Mouse (Mus musculus): ENCODE data around the gene Rhox11. TPM values are rescaled to one million over a fixed set of nuclear protein-coding genes. Genes with fewer than 3 reads are reported as not detected.
"Not testable (repeated sequence)": the region's sequence is repeated elsewhere in the genome, so short reads cannot be mapped to it uniquely, and the experiment has no call there.

Rhox11 gene
- polyA plus RNA-seq, 1 experiment, result not detected

- TF ChIP-seq CTCF (IDR thresholded peaks at IDR 0.05; ENCODE audit: low read depth, low read length) (no peak), POLR2A (IDR thresholded peaks at IDR 0.05; ENCODE audit: insufficient read depth, low read length) (no peak), EP300 (IDR thresholded peaks at IDR 0.05; ENCODE audit: insufficient read depth, low read depth, low read length) (no peak)
- H3K27me3 ChIP-seq (ENCODE audit: control insufficient read depth, insufficient read depth, low read length, poor library complexity, severe bottlenecking), result no peaks in the 10 kb centered on the region
Observed at GRCm38 (mm10) chrX:38061544-38061943, 23.4 kb downstream of the Rhox11 start.

GRCm38 (mm10) chrX:38043014-38043413 is 41.9 kb downstream of the Rhox11 start, which contains the start of gene Btg1-ps2:
Gene Btg1-ps2 (minus strand): TSS chrX:38043114.
- not testable (repeated sequence) for H3K4me1 ChIP-seq (ENCODE audit: control insufficient read depth, insufficient read depth, low read length); H3K9ac ChIP-seq (ENCODE audit: low read depth, poor library complexity, severe bottlenecking); H3K4me3 ChIP-seq (ENCODE audit: low read depth, low read length); H3K36me3 ChIP-seq (ENCODE audit: control insufficient read depth, insufficient read depth, low read length, poor library complexity, severe bottlenecking); H3K27me3 ChIP-seq (ENCODE audit: control insufficient read depth, insufficient read depth, low read length, poor library complexity, severe bottlenecking); H3K27ac ChIP-seq (ENCODE audit: insufficient read depth, low read length); H3K9me3 ChIP-seq (replicated peaks; ENCODE audit: control insufficient read depth, insufficient read depth, low read length, poor library complexity, severe bottlenecking)

More at GRCm38 (mm10) chrX:38061544-38061943, 23.4 kb downstream of the Rhox11 start:
- Histone ChIP-seq H3K9me3 (replicated peaks; ENCODE audit: control insufficient read depth, insufficient read depth, low read length, poor library complexity, severe bottlenecking) (no peaks in the 10 kb centered on the region), H3K36me3 (ENCODE audit: control insufficient read depth, insufficient read depth, low read length, poor library complexity, severe bottlenecking) (no peaks in the 10 kb centered on the region), H3K9ac (ENCODE audit: low read depth, poor library complexity, severe bottlenecking) (no peak overlapping the region), H3K4me3 (ENCODE audit: low read depth, low read length) (no peak overlapping the region), H3K4me1 (ENCODE audit: control insufficient read depth, insufficient read depth, low read length) (no peaks in the 10 kb centered on the region), H3K27ac (ENCODE audit: insufficient read depth, low read length) (no peak overlapping the region)

- Histone ChIP-seq H3K4me1 (ENCODE audit: control insufficient read depth, insufficient read depth, low read length) (no peaks in the 10 kb centered on the region), H3K9ac (ENCODE audit: low read depth, poor library complexity, severe bottlenecking) (no peak overlapping the region), H3K4me3 (ENCODE audit: low read depth, low read length) (no peak overlapping the region), H3K36me3 (ENCODE audit: control insufficient read depth, insufficient read depth, low read length, poor library complexity, severe bottlenecking) (no peaks in the 10 kb centered on the region), H3K27me3 (ENCODE audit: control insufficient read depth, insufficient read depth, low read length, poor library complexity, severe bottlenecking) (no peaks in the 10 kb centered on the region), H3K9me3 (replicated peaks; ENCODE audit: control insufficient read depth, insufficient read depth, low read length, poor library complexity, severe bottlenecking) (no peaks in the 10 kb centered on the region), H3K27ac (ENCODE audit: insufficient read depth, low read length) (no peak overlapping the region)
- TF ChIP-seq CTCF (IDR thresholded peaks at IDR 0.05; ENCODE audit: low read depth, low read length) (no peak), POLR2A (IDR thresholded peaks at IDR 0.05; ENCODE audit: insufficient read depth, low read length) (no peak), EP300 (IDR thresholded peaks at IDR 0.05; ENCODE audit: insufficient read depth, low read depth, low read length) (no peak)
Observed at GRCm38 (mm10) chrX:38039666-38040065, 45.3 kb downstream of the Rhox11 start.

- TF ChIP-seq CTCF (IDR thresholded peaks at IDR 0.05; ENCODE audit: low read depth, low read length) (no peak), POLR2A (IDR thresholded peaks at IDR 0.05; ENCODE audit: insufficient read depth, low read length) (no peak), EP300 (IDR thresholded peaks at IDR 0.05; ENCODE audit: insufficient read depth, low read depth, low read length) (no peak)
- Histone ChIP-seq H3K9me3 (replicated peaks; ENCODE audit: control insufficient read depth, insufficient read depth, low read length, poor library complexity, severe bottlenecking) (no peaks in the 10 kb centered on the region), H3K27ac (ENCODE audit: insufficient read depth, low read length) (no peak overlapping the region), H3K36me3 (ENCODE audit: control insufficient read depth, insufficient read depth, low read length, poor library complexity, severe bottlenecking) (no peaks in the 10 kb centered on the region), H3K4me3 (ENCODE audit: low read depth, low read length) (no peak overlapping the region), H3K9ac (ENCODE audit: low read depth, poor library complexity, severe bottlenecking) (no peak overlapping the region), H3K4me1 (ENCODE audit: control insufficient read depth, insufficient read depth, low read length) (no peaks in the 10 kb centered on the region), H3K27me3 (ENCODE audit: control insufficient read depth, insufficient read depth, low read length, poor library complexity, severe bottlenecking) (no peaks in the 10 kb centered on the region)
Observed at GRCm38 (mm10) chrX:38033841-38034240, 51.1 kb downstream of the Rhox11 start.

Other genes with a start within 250 kb of the Rhox11 start
- gene Rhox8, start 206.2 kb downstream of the Rhox11 start, polyA plus RNA-seq (2011; ENCODE audit: insufficient read depth, insufficient read length, low read depth, missing spikeins), result not detected in 2 replicates
- gene Rhox7b, start 187.9 kb downstream of the Rhox11 start, polyA plus RNA-seq (2011; ENCODE audit: insufficient read depth, insufficient read length, low read depth, missing spikeins), result not detected in 2 replicates
- 19.2 and 19.5 TPM in 2 replicates for gene Rhox9, start 183.4 kb downstream of the Rhox11 start, polyA plus RNA-seq (2011; ENCODE audit: insufficient read depth, insufficient read length, low read depth, missing spikeins)
- gene Btg1-ps1, start 66.3 kb downstream of the Rhox11 start, polyA plus RNA-seq (2011; ENCODE audit: insufficient read depth, insufficient read length, low read depth, missing spikeins), result not detected in 2 replicates
- gene Btg1-ps2, start 42.0 kb downstream of the Rhox11 start, polyA plus RNA-seq (2011; ENCODE audit: insufficient read depth, insufficient read length, low read depth, missing spikeins), result not detected in 2 replicates
- gene Rhox10, start 18.7 kb downstream of the Rhox11 start, polyA plus RNA-seq (2011; ENCODE audit: insufficient read depth, insufficient read length, low read depth, missing spikeins), result not detected in 2 replicates
- gene Rhox12, start 25.8 kb upstream of the Rhox11 start, polyA plus RNA-seq (2011; ENCODE audit: insufficient read depth, insufficient read length, low read depth, missing spikeins), result not detected in 2 replicates
- gene Rhox13, start 36.1 kb upstream of the Rhox11 start, polyA plus RNA-seq (2011; ENCODE audit: insufficient read depth, insufficient read length, low read depth, missing spikeins), result 1.3 TPM in 1 of 2 replicates, not detected in the other
- gene Zbtb33, start 104.7 kb upstream of the Rhox11 start, polyA plus RNA-seq (2011; ENCODE audit: insufficient read depth, insufficient read length, low read depth, missing spikeins), result 18.4 and 18.7 TPM in 2 replicates
- not detected in 2 replicates for gene Tmem255a, start 167.3 kb upstream of the Rhox11 start, polyA plus RNA-seq (2011; ENCODE audit: insufficient read depth, insufficient read length, low read depth, missing spikeins)
- gene Atp1b4, start 231.0 kb upstream of the Rhox11 start, polyA plus RNA-seq (2011; ENCODE audit: insufficient read depth, insufficient read length, low read depth, missing spikeins), result not detected in 2 replicates

Measured in ES-Bruce4 (cell line).